Mouse (Mus musculus) erythroblast, embryonic 14.5 days (primary cell): ENCODE measurements around the gene Mms19.

Experiments
- GATA1 ChIP-seq: IDR thresholded peaks from 2 replicates; pipeline ENCODE4 v1.6.1; 2012; ENCODE audit warnings: low read length, inconsistent platforms, mixed read lengths
- TAL1 ChIP-seq: IDR thresholded peaks from 3 replicates; pipeline ENCODE4 v1.6.1; 2012; ENCODE audit warnings: low read length, inconsistent platforms, mixed read lengths

DNA sequence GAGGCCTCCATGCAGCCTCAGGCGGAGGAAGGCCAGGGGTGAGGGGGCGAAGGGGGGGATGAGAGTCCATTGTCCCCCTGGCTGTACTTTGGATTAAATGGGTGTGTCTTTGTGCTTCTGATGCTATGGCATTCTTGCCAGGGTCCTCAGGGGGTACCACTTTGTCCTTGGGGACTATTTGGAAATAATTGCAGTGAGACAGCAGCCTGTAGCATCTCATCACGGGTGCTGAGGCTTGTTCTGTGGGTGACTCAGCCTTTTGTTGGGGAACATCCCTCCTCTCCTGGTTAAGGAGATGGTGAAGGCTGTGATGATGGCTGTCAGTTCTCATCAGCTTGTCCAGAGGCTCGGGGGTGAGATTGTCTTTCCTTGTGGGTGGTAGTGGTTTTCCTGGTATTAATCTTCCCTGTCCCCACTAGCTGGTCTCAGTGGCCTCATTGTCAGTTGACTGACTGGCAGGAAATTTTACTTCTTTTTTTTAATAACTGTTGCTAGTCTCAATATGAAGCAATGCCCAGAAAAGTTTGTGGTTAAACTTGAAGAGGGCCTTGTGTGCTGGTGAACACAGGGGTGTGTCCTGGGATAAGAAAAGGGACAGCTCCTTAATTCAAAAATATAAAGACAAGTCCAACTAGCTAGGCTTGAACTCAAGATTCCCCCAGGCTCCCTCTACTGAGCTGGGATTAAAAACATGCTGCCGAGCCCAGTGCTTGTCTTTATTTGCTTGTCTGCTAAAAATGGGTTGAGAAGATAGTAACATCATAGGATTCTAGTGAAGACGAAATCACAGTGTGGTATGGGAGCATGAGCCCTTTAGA, 67.0 kb downstream of the Mms19 start:
- TF ChIP-seq GATA1 (no peak), TAL1 (no peak)
